ENCODE assay signal across 8 mouse cellular contexts in the genomic region with DNA sequence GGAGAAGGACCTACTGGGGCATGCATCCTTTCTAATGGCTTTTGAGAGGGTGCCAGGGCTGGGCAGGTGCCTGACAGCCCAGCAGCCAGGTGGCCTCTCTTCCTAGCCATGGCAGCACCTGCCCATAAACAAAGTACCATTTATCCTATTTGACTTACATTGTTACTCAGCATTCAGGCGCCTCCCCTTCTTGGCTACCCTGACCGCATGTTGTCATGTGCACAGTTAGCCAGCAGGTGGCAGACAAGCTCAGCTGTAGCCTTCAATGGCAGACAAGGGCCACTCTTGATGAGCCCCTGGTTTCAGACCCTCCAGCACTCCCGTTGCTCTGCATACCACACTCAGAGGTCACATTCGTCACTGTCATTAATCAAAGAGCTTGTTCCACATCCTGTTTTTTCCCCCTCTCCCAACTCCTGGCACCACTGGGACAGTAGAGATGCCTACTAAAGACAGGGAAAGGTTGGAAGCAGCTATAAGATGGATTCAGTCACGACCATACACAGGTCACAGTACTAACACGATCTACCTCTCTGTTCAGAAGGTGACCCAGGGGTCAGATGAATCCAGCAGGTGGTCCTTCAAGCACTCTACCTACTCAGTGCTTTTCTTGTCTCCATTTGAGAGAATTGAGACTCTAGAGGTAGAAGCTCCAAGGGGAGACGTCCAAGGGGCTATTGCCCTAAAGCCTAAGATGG. TPM values are rescaled to one million over a fixed set of nuclear protein-coding genes. Genes with fewer than 3 reads are reported as not detected.
A peak's percentile ranks its signal among the peaks of the same experiment; 100 is the strongest.
DNase-seq lines count a peak whose midpoint lies in the region; ATAC-seq and TF ChIP-seq lines count a peak whose summit lies in the region.

No protein-coding gene starts in this region.

- peak; percentile 96 for TF ChIP-seq CTCF in liver, embryonic 14.5 days (IDR thresholded peaks at IDR 0.05; ENCODE audit: low read depth)

- H3K4me1 ChIP-seq in embryonic facial prominence, embryonic 13.5 days, result peaks cover 24% of the 10 kb centered on the region
- no peaks in the 10 kb centered on the region for H3K4me1 ChIP-seq in heart, embryonic 16.5 days (ENCODE audit: control insufficient read depth, insufficient read depth, low read length)
- H3K4me1 ChIP-seq in liver, embryonic 14.5 days (replicated peaks; ENCODE audit: control insufficient read depth in 2 of 2, insufficient read depth in 2 of 2, low read length in 1 of 2), result peaks cover 0 to 4% of the 10 kb centered on the region in 2 experiments; a peak in 1 of 4 replicates
- peaks cover 9% of the 10 kb centered on the region for H3K4me1 ChIP-seq in neural tube, embryonic 12.5 days
- 0 out of 2 replicates have a peak, but pooled peaks cover 7% of the 10 kb centered on the region for H3K4me1 ChIP-seq in stomach, embryonic 16.5 days (ENCODE audit: control insufficient read depth, insufficient read depth, low read length)

- no peak overlapping the region for H3K9ac ChIP-seq in embryonic facial prominence, embryonic 13.5 days
- no peak overlapping the region for H3K9ac ChIP-seq in heart, embryonic 16.5 days (ENCODE audit: low read length)
- H3K9ac ChIP-seq in liver, embryonic 14.5 days (replicated peaks), result no peak overlapping the region
- H3K9ac ChIP-seq in neural tube, embryonic 12.5 days, result no peak overlapping the region
- no peak overlapping the region for H3K9ac ChIP-seq in stomach, embryonic 16.5 days (ENCODE audit: low read length)

- WGBS in embryonic facial prominence, embryonic 13.5 days, result 28% methylated on average over 7 of the region's 7 CpGs
- 28% methylated on average over 7 of the region's 7 CpGs for WGBS in heart, embryonic 16.5 days
- WGBS in liver, embryonic 14.5 days (ENCODE audit: insufficient replicate concordance), result 20% methylated on average over 7 of the region's 7 CpGs
- 31% methylated on average over 7 of the region's 7 CpGs for WGBS in neural tube, embryonic 12.5 days
- 23% methylated on average over 7 of the region's 7 CpGs for whole genome bisulfite sequencing in stomach, embryonic 16.5 days

- H3K4me2 ChIP-seq in embryonic facial prominence, embryonic 13.5 days, result peak overlapping the region; percentile 20; the same call in 1 of the 2 replicates
- H3K4me2 ChIP-seq in heart, embryonic 16.5 days (ENCODE audit: low read depth, low read length), result no peak overlapping the region
- H3K4me2 ChIP-seq in liver, embryonic 14.5 days (ENCODE audit: low read depth), result no peak overlapping the region
- no peak overlapping the region for H3K4me2 ChIP-seq in neural tube, embryonic 12.5 days (replicated peaks)
- no peak overlapping the region for H3K4me2 ChIP-seq in stomach, embryonic 16.5 days (ENCODE audit: low read depth, low read length)

- no peak overlapping the region for H3K27ac ChIP-seq in embryonic facial prominence, embryonic 13.5 days
- H3K27ac ChIP-seq in heart, embryonic 16.5 days (ENCODE audit: low read length), result 0 out of 2 replicates have a peak overlapping the region, but pooled peaks have one; percentile 3
- no peak overlapping the region for H3K27ac ChIP-seq in liver, embryonic 14.5 days
- H3K27ac ChIP-seq in neural tube, embryonic 12.5 days, result no peak overlapping the region
- H3K27ac ChIP-seq in stomach, embryonic 16.5 days (ENCODE audit: low read length), result peak overlapping the region; percentile 83

- no peak overlapping the region for H3K4me3 ChIP-seq in embryonic facial prominence, embryonic 13.5 days
- no peak overlapping the region for H3K4me3 ChIP-seq in heart, embryonic 16.5 days (ENCODE audit: low read length)
- H3K4me3 ChIP-seq in liver, embryonic 14.5 days (ENCODE audit: insufficient read depth in 1 of 2, low read depth in 2 of 2, low read length in 2 of 2), result no peak overlapping the region
- no peak overlapping the region for H3K4me3 ChIP-seq in neural tube, embryonic 12.5 days
- H3K4me3 ChIP-seq in stomach, embryonic 16.5 days (replicated peaks; ENCODE audit: low read length), result no peak overlapping the region

- no peaks in the 10 kb centered on the region for H3K9me3 ChIP-seq in embryonic facial prominence, embryonic 13.5 days
- no peaks in the 10 kb centered on the region for H3K9me3 ChIP-seq in heart, embryonic 16.5 days (replicated peaks; ENCODE audit: control insufficient read depth, low read length)
- H3K9me3 ChIP-seq in liver, embryonic 14.5 days (ENCODE audit: control insufficient read depth, low read length), result no peaks in the 10 kb centered on the region
- H3K9me3 ChIP-seq in neural tube, embryonic 12.5 days, result no peaks in the 10 kb centered on the region
- no peaks in the 10 kb centered on the region for H3K9me3 ChIP-seq in stomach, embryonic 16.5 days (replicated peaks; ENCODE audit: control insufficient read depth, low read length)

- DNase-seq in B cell, adult 2 months, result peak; percentile 69 to 71
- peak; percentile 83 to 84 for DNase-seq in adrenal gland, postnatal 36 days
- peak; percentile 74 to 88 for DNase-seq in kidney, postnatal 25 days
- DNase-seq in liver, embryonic 14.5 days (ENCODE audit: low read depth in 3 of 3, low spot score in 3 of 3), result peak in 2 of 3 experiments; percentile 36 to 41

- no peak for TF ChIP-seq EP300 in liver, embryonic 14.5 days (IDR thresholded peaks at IDR 0.05; ENCODE audit: low read depth)

- no peaks in the 10 kb centered on the region for H3K27me3 ChIP-seq in embryonic facial prominence, embryonic 13.5 days
- H3K27me3 ChIP-seq in heart, embryonic 16.5 days (ENCODE audit: control insufficient read depth, insufficient read depth, low read length), result peaks cover 5% of the 10 kb centered on the region; the same call in 1 of the 2 replicates
- H3K27me3 ChIP-seq in liver, embryonic 14.5 days (ENCODE audit: control insufficient read depth, insufficient read depth, low read length), result no peaks in the 10 kb centered on the region
- 0 out of 2 replicates have a peak, but pooled peaks cover 8% of the 10 kb centered on the region for H3K27me3 ChIP-seq in neural tube, embryonic 12.5 days (replicated peaks)
- no peaks in the 10 kb centered on the region for H3K27me3 ChIP-seq in stomach, embryonic 16.5 days (ENCODE audit: control insufficient read depth, insufficient read depth, low read length)

- ATAC-seq in embryonic facial prominence, embryonic 13.5 days (ENCODE audit: insufficient number of reproducible peaks, insufficient read depth, low FRiP score, low TSS enrichment, low read depth), result no peak
- ATAC-seq in heart, embryonic 16.5 days (replicated peaks; ENCODE audit: extremely low read depth, insufficient read depth, low FRiP score), result peak; percentile 37; the same call in 1 of the 2 replicates
- no peak for ATAC-seq in liver, embryonic 14.5 days (ENCODE audit: insufficient read depth)
- ATAC-seq in neural tube, embryonic 12.5 days (ENCODE audit: low FRiP score, low read depth), result peak; percentile 74
- ATAC-seq in stomach, embryonic 16.5 days (ENCODE audit: insufficient read depth, low FRiP score), result peak; percentile 46; the same call in 1 of the 2 replicates

- H3K36me3 ChIP-seq in embryonic facial prominence, embryonic 13.5 days, result no peaks in the 10 kb centered on the region
- no peaks in the 10 kb centered on the region for H3K36me3 ChIP-seq in heart, embryonic 16.5 days (ENCODE audit: control insufficient read depth, insufficient read depth)
- H3K36me3 ChIP-seq in liver, embryonic 14.5 days (replicated peaks; ENCODE audit: control insufficient read depth, insufficient read depth, low read depth), result no peaks in the 10 kb centered on the region
- no peaks in the 10 kb centered on the region for H3K36me3 ChIP-seq in neural tube, embryonic 12.5 days
- no peaks in the 10 kb centered on the region for H3K36me3 ChIP-seq in stomach, embryonic 16.5 days (ENCODE audit: control insufficient read depth, insufficient read depth, low read length)

RNA-seq across cellular contexts. Expression of a gene that starts 14.7 kb away (rescaled TPM):
- 1 to 10 TPM; 4.0 to 5.3 TPM for total RNA-seq in adrenal gland, postnatal 36 days (2021)
- 2.4 and 3.0 TPM in 2 replicates for polyA plus RNA-seq in embryonic facial prominence, embryonic 13.5 days (2015; fragmentation: Nextera tagmentation; extraction: Ambion mirVana)
- polyA plus RNA-seq in heart, embryonic 16.5 days (2015; fragmentation: Nextera tagmentation; extraction: Ambion mirVana), result 1.3 and 2.0 TPM in 2 replicates
- 0.36 and 0.38 TPM in 2 replicates for polyA plus RNA-seq in liver, embryonic 14.5 days (2012; rRNA removed)
- 0.42 and 0.59 TPM in 2 replicates for polyA plus RNA-seq in liver, embryonic 14.5 days (2014; fragmentation: Nextera tagmentation; extraction: Ambion mirVana)
- polyA plus RNA-seq in neural tube, embryonic 12.5 days (2016; fragmentation: Nextera tagmentation; extraction: Ambion mirVana), result 1.6 TPM in 2 replicates
- 3.1 and 3.6 TPM in 2 replicates for polyA plus RNA-seq in stomach, embryonic 16.5 days (2015; fragmentation: Nextera tagmentation; extraction: Ambion mirVana)

RNA-seq across cellular contexts. Expression of a gene that starts 34.0 kb away (rescaled TPM):
- under 1 TPM; 0.20 to 0.46 TPM for total RNA-seq in adrenal gland, postnatal 36 days (2021)
- 2.9 and 3.0 TPM in 2 replicates for polyA plus RNA-seq in embryonic facial prominence, embryonic 13.5 days (2015; fragmentation: Nextera tagmentation; extraction: Ambion mirVana)
- polyA plus RNA-seq in heart, embryonic 16.5 days (2015; fragmentation: Nextera tagmentation; extraction: Ambion mirVana), result 0.21 and 0.34 TPM in 2 replicates
- polyA plus RNA-seq in liver, embryonic 14.5 days (2012; rRNA removed), result 0.01 TPM in 1 of 2 replicates, not detected in the other
- polyA plus RNA-seq in liver, embryonic 14.5 days (2014; fragmentation: Nextera tagmentation; extraction: Ambion mirVana), result not detected in 2 replicates
- polyA plus RNA-seq in neural tube, embryonic 12.5 days (2016; fragmentation: Nextera tagmentation; extraction: Ambion mirVana), result 0.32 and 0.60 TPM in 2 replicates
- polyA plus RNA-seq in stomach, embryonic 16.5 days (2015; fragmentation: Nextera tagmentation; extraction: Ambion mirVana), result 21.1 and 30.0 TPM in 2 replicates

Comparison
In these comparisons a context has a peak if more than half of its experiments do, and no peak if none do; other contexts are left out.
1. ATAC-seq: peak in heart, embryonic 16.5 days (single experiment), neural tube, embryonic 12.5 days (single experiment) and stomach, embryonic 16.5 days (single experiment); none in embryonic facial prominence, embryonic 13.5 days (single experiment) and liver, embryonic 14.5 days (single experiment).
2. H3K27ac ChIP-seq: peak in heart, embryonic 16.5 days (single experiment) and stomach, embryonic 16.5 days (single experiment); none in embryonic facial prominence, embryonic 13.5 days (single experiment), liver, embryonic 14.5 days (single experiment) and neural tube, embryonic 12.5 days (single experiment).
3. Peak in every context shown above with its lines, with median percentiles within 50 percentile points of each other: DNase-seq.